Mouse (Mus musculus): ENCODE results near the gene Ftl1. TPM values are rescaled to one million over a fixed set of nuclear protein-coding genes. Genes with fewer than 3 reads are reported as not detected.

Ftl1 gene
- polyA plus RNA-seq, 1 experiment from 2014 or later, result 5,628 TPM

- Histone ChIP-seq H3K9me3 (ENCODE audit: low read length) (no peaks in the 10 kb centered on the region), H3K27me3 (ENCODE audit: insufficient read depth, low read length) (no peaks in the 10 kb centered on the region), H3K36me3 (ENCODE audit: insufficient read depth, low read length) (no peaks in the 10 kb centered on the region), H3K9ac (replicated peaks; ENCODE audit: low read length) (no peak overlapping the region), H3K4me3 (ENCODE audit: low read length) (no peak overlapping the region), H3K27ac (ENCODE audit: low read length) (no peak overlapping the region), H3K4me2 (replicated peaks; ENCODE audit: low read depth, low read length) (no peak overlapping the region), H3K4me1 (ENCODE audit: insufficient read depth, low read length) (peaks cover 3% of the 10 kb centered on the region; the same call in 1 of the 2 replicates)
- whole genome bisulfite sequencing, result 93% methylated on average over 7 of the region's 7 CpGs
- ATAC-seq (ENCODE audit: low FRiP score, low TSS enrichment), result no peak
Observed at GRCm38 (mm10) chr7:45478774-45479173, 19.1 kb upstream of the Ftl1 start.

GRCm38 (mm10) chr7:45477003-45477402, 17.3 kb upstream of the Ftl1 start:
- no peak overlapping the region for H3K4me3 ChIP-seq (ENCODE audit: low read length)
- H3K9me3 ChIP-seq (ENCODE audit: low read length), result no peaks in the 10 kb centered on the region
- no peak for ATAC-seq (ENCODE audit: low FRiP score, low TSS enrichment)
- H3K4me2 ChIP-seq (replicated peaks; ENCODE audit: low read depth, low read length), result no peak overlapping the region
- WGBS, result 2% methylated on average over 3 of the region's 3 CpGs
- H3K27me3 ChIP-seq (ENCODE audit: insufficient read depth, low read length), result no peaks in the 10 kb centered on the region
- H3K9ac ChIP-seq (replicated peaks; ENCODE audit: low read length), result no peak overlapping the region
- peaks cover 3% of the 10 kb centered on the region; the same call in 1 of the 2 replicates for H3K4me1 ChIP-seq (ENCODE audit: insufficient read depth, low read length)
- H3K36me3 ChIP-seq (ENCODE audit: insufficient read depth, low read length), result no peaks in the 10 kb centered on the region
- H3K27ac ChIP-seq (ENCODE audit: low read length), result no peak overlapping the region

- Histone ChIP-seq H3K27me3 (ENCODE audit: insufficient read depth, low read length) (no peaks in the 10 kb centered on the region), H3K4me2 (replicated peaks; ENCODE audit: low read depth, low read length) (no peak overlapping the region)
- WGBS, result 57% methylated on average over 1 of the region's 1 CpGs
Observed at GRCm38 (mm10) chr7:45476453-45476852, 16.8 kb upstream of the Ftl1 start.

GRCm38 (mm10) chr7:45475291-45475969, 15.7 kb upstream of the Ftl1 start:
- peak overlapping the region; percentile 29 for H3K4me3 ChIP-seq (ENCODE audit: low read length)
- peak overlapping the region; percentile 50 for H3K4me2 ChIP-seq (replicated peaks; ENCODE audit: low read depth, low read length)
- H3K27ac ChIP-seq (ENCODE audit: low read length), result no peak overlapping the region
- H3K9ac ChIP-seq (replicated peaks; ENCODE audit: low read length), result peak overlapping the region; percentile 60
- no peaks in the 10 kb centered on the region for H3K9me3 ChIP-seq (ENCODE audit: low read length)
- no peaks in the 10 kb centered on the region for H3K36me3 ChIP-seq (ENCODE audit: insufficient read depth, low read length)
- WGBS, result 63% methylated on average over 16 of the region's 16 CpGs
- peaks cover 3% of the 10 kb centered on the region; the same call in 1 of the 2 replicates for H3K4me1 ChIP-seq (ENCODE audit: insufficient read depth, low read length)
- ATAC-seq (ENCODE audit: low FRiP score, low TSS enrichment), result peak; percentile 52; the same call in 1 of the 2 replicates
- H3K27me3 ChIP-seq (ENCODE audit: insufficient read depth, low read length), result no peaks in the 10 kb centered on the region

More at GRCm38 (mm10) chr7:45476453-45476852, 16.8 kb upstream of the Ftl1 start:
- Histone ChIP-seq H3K9me3 (ENCODE audit: low read length) (no peaks in the 10 kb centered on the region), H3K36me3 (ENCODE audit: insufficient read depth, low read length) (no peaks in the 10 kb centered on the region), H3K4me3 (ENCODE audit: low read length) (no peak overlapping the region), H3K9ac (replicated peaks; ENCODE audit: low read length) (no peak overlapping the region), H3K27ac (ENCODE audit: low read length) (no peak overlapping the region), H3K4me1 (ENCODE audit: insufficient read depth, low read length) (peaks cover 3% of the 10 kb centered on the region; the same call in 1 of the 2 replicates)
- no peak for ATAC-seq (ENCODE audit: low FRiP score, low TSS enrichment)

GRCm38 (mm10) chr7:45470869-45471268, 11.2 kb upstream of the Ftl1 start:
- WGBS, result 5% methylated on average over 3 of the region's 3 CpGs
- Histone ChIP-seq H3K9ac (replicated peaks; ENCODE audit: low read length) (no peak overlapping the region; the same call in 1 of the 2 replicates), H3K27me3 (ENCODE audit: insufficient read depth, low read length) (no peaks in the 10 kb centered on the region), H3K27ac (ENCODE audit: low read length) (no peak overlapping the region), H3K36me3 (ENCODE audit: insufficient read depth, low read length) (no peaks in the 10 kb centered on the region), H3K4me1 (ENCODE audit: insufficient read depth, low read length) (peaks cover 12% of the 10 kb centered on the region), H3K4me2 (replicated peaks; ENCODE audit: low read depth, low read length) (no peak overlapping the region), H3K9me3 (ENCODE audit: low read length) (no peaks in the 10 kb centered on the region), H3K4me3 (ENCODE audit: low read length) (no peak overlapping the region)
- no peak for ATAC-seq (ENCODE audit: low FRiP score, low TSS enrichment)

- peak overlapping the region; percentile 92 for H3K4me3 ChIP-seq (ENCODE audit: low read length)
- peaks cover 18% of the 10 kb centered on the region for H3K36me3 ChIP-seq (ENCODE audit: insufficient read depth, low read length)
- H3K9me3 ChIP-seq (ENCODE audit: low read length), result no peaks in the 10 kb centered on the region
- peaks cover 17% of the 10 kb centered on the region for H3K4me1 ChIP-seq (ENCODE audit: insufficient read depth, low read length)
- 37% methylated on average over 7 of the region's 7 CpGs for WGBS
- H3K27me3 ChIP-seq (ENCODE audit: insufficient read depth, low read length), result no peaks in the 10 kb centered on the region
- ATAC-seq (ENCODE audit: low FRiP score, low TSS enrichment), result peak; percentile 23; the same call in 1 of the 2 replicates
- H3K9ac ChIP-seq (replicated peaks; ENCODE audit: low read length), result peak overlapping the region; percentile 67
- H3K4me2 ChIP-seq (replicated peaks; ENCODE audit: low read depth, low read length), result peak overlapping the region; percentile 87
- H3K27ac ChIP-seq (ENCODE audit: low read length), result no peak overlapping the region
Observed at GRCm38 (mm10) chr7:45467090-45467670, 7.5 kb upstream of the Ftl1 start.

- H3K27me3 ChIP-seq (ENCODE audit: insufficient read depth, low read length), result no peaks in the 10 kb centered on the region
- peaks cover 22% of the 10 kb centered on the region for H3K4me1 ChIP-seq (ENCODE audit: insufficient read depth, low read length)
- peak within 1 kb of the TSS; percentile 92 for H3K4me3 ChIP-seq (ENCODE audit: low read length)
- ATAC-seq (ENCODE audit: low FRiP score, low TSS enrichment), result peak; percentile 71
- WGBS, result 0% methylated on average over 47 of the region's 58 CpGs
- H3K36me3 ChIP-seq (ENCODE audit: insufficient read depth, low read length), result peaks cover 18% of the 10 kb centered on the region
- no peaks in the 10 kb centered on the region for H3K9me3 ChIP-seq (ENCODE audit: low read length)
- H3K27ac ChIP-seq (ENCODE audit: low read length), result peak within 1 kb of the TSS; percentile 52; the same call in 1 of the 2 replicates
- H3K4me2 ChIP-seq (replicated peaks; ENCODE audit: low read depth, low read length), result peak within 1 kb of the TSS; percentile 87
- peak within 1 kb of the TSS; percentile 84 for H3K9ac ChIP-seq (replicated peaks; ENCODE audit: low read length)
Observed at GRCm38 (mm10) chr7:45466283-45467089, 6.8 kb upstream of the Ftl1 start, which contains the start of gene Bax. Gene Bax (minus strand): TSS chr7:45466898.

- no peaks in the 10 kb centered on the region for H3K27me3 ChIP-seq (ENCODE audit: insufficient read depth, low read length)
- no peak overlapping the region for H3K27ac ChIP-seq (ENCODE audit: low read length)
- 73% methylated on average over 9 of the region's 9 CpGs for WGBS
- no peaks in the 10 kb centered on the region for H3K9me3 ChIP-seq (ENCODE audit: low read length)
- H3K4me3 ChIP-seq (ENCODE audit: low read length), result peak overlapping the region; percentile 92
- H3K9ac ChIP-seq (replicated peaks; ENCODE audit: low read length), result peak overlapping the region; percentile 84
- peak overlapping the region; percentile 87 for H3K4me2 ChIP-seq (replicated peaks; ENCODE audit: low read depth, low read length)
- H3K36me3 ChIP-seq (ENCODE audit: insufficient read depth, low read length), result peaks cover 18% of the 10 kb centered on the region
- peaks cover 29% of the 10 kb centered on the region for H3K4me1 ChIP-seq (ENCODE audit: insufficient read depth, low read length)
- no peak for ATAC-seq (ENCODE audit: low FRiP score, low TSS enrichment)
Observed at GRCm38 (mm10) chr7:45465549-45465948, 5.9 kb upstream of the Ftl1 start.

- H3K36me3 ChIP-seq (ENCODE audit: insufficient read depth, low read length), result peaks cover 18% of the 10 kb centered on the region
- H3K4me2 ChIP-seq (replicated peaks; ENCODE audit: low read depth, low read length), result no peak overlapping the region
- no peak overlapping the region for H3K27ac ChIP-seq (ENCODE audit: low read length)
- H3K9me3 ChIP-seq (ENCODE audit: low read length), result no peaks in the 10 kb centered on the region
- ATAC-seq (ENCODE audit: low FRiP score, low TSS enrichment), result no peak
- no peaks in the 10 kb centered on the region for H3K27me3 ChIP-seq (ENCODE audit: insufficient read depth, low read length)
- H3K4me3 ChIP-seq (ENCODE audit: low read length), result 0 out of 2 replicates have a peak overlapping the region, but pooled peaks have one; percentile 92
- peaks cover 33% of the 10 kb centered on the region for H3K4me1 ChIP-seq (ENCODE audit: insufficient read depth, low read length)
- WGBS, result 97% methylated on average over 12 of the region's 12 CpGs
- no peak overlapping the region; the same call in 1 of the 2 replicates for H3K9ac ChIP-seq (replicated peaks; ENCODE audit: low read length)
Observed at GRCm38 (mm10) chr7:45465112-45465511, 5.4 kb upstream of the Ftl1 start.

All from kidney, embryonic 16.5 days (tissue).